Mouse (Mus musculus) ES-E14 (cell line): ENCODE results near the gene Pak6.

Experiments used
- HCFC1 ChIP-seq: IDR thresholded peaks from 2 replicates; pipeline ENCODE4 v1.6.1; 2012; ENCODE audit warnings: low read length, inconsistent platforms, borderline replicate concordance; ENCODE audit not compliant: insufficient read depth
- ZC3H11A ChIP-seq: IDR thresholded peaks from 2 replicates; pipeline ENCODE4 v1.6.1; 2012; ENCODE audit warnings: low read depth, mild to moderate bottlenecking, inconsistent platforms, low read length, borderline replicate concordance
- ZNF384 ChIP-seq: IDR thresholded peaks from 2 replicates; pipeline ENCODE4 v1.6.1; 2012; ENCODE audit warnings: low read depth, low read length, inconsistent platforms

DNA sequence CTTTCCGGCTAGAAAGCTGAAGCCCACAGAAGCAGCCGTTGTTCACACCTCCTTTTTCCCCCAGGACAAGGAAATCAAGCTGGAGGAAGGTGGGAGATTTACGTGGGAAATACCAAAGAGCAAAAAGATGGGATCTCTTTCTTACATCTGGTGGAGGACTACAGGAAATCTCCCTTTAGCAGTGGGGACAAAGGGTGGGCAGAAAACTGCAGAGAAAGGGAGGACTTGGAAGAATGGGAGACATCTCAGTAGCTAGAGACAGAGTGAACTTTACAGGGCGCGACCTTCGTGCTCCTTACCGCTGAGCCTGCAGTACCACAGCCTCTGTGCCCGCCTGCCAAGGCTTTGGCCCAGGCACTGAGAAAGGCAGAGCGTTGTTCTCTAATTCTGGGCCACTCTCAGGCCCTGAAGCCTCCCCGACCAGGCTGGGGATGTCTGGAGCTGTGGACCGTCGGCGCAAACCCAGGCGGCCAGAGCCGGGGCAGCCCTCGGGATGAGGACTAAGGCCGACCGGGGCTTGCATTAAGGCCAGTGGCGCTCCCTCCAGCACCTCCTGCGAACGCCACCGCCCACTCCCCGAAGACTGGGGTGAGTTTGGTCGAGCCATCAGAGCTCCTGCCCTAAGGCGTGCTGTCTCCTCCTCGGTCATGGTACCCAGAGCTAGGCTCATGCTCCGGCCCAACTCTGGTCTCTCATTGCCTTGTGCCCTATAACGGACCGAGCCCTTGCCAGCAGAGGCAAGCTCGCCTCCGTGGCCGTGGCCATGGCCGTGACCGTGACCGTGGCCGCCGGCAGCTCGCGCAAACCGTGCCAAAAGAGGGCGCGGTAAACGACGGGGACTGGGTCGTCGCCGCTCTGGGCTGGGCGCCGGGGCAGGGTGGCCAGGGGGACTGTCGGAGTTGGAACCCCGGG is 39.1 kb downstream of the Pak6 start:
- TF ChIP-seq HCFC1 (no peak), ZNF384 (no peak), ZC3H11A (no peak)
